Mouse (Mus musculus) hindbrain, embryonic 16.5 days (tissue): ENCODE results near the gene Rab7. TPM values are rescaled to one million over a fixed set of nuclear protein-coding genes. Genes with fewer than 3 reads are reported as not detected.

Source experiments
- ATAC-seq: fragments of 200-750 bp; cut with Nextera tagmentation; 2 replicates; pipeline ENCODE4 v1.8.0; 2017; ENCODE audit warnings: moderate TSS enrichment, moderate library complexity
- H3K27ac ChIP-seq: fragments of 300-500 bp; sonication (generic); 2 replicates; pipeline ENCODE4 v1.5.1; 2014; ENCODE audit warnings: low read depth, mild to moderate bottlenecking, control low read depth, low read length, moderate library complexity
- H3K27me3 ChIP-seq: fragments of 300-500 bp; sonication (generic); replicated peaks from 2 replicates; pipeline ENCODE4 v1.6.1; 2014; ENCODE audit warnings: low read length; ENCODE audit not compliant: control insufficient read depth, insufficient read depth
- H3K36me3 ChIP-seq: fragments of 300-500 bp; sonication (generic); 2 replicates; pipeline ENCODE4 v1.6.1; 2014; ENCODE audit warnings: mild to moderate bottlenecking, low read length, moderate library complexity, mixed read lengths; ENCODE audit not compliant: control insufficient read depth, insufficient read depth
- H3K4me1 ChIP-seq: fragments of 300-500 bp; sonication (generic); 2 replicates; pipeline ENCODE4 v1.6.1; 2014; ENCODE audit warnings: low read depth, low read length; ENCODE audit not compliant: control insufficient read depth, insufficient read depth
- H3K4me2 ChIP-seq: fragments of 300-500 bp; sonication (generic); 2 replicates; pipeline ENCODE4 v1.6.1; 2014; ENCODE audit warnings: mild to moderate bottlenecking, low read length, control low read depth, moderate library complexity
- H3K4me3 ChIP-seq: fragments of 300-500 bp; sonication (generic); 2 replicates; pipeline ENCODE4 v1.5.1; 2014; ENCODE audit warnings: mild to moderate bottlenecking, low read length, control low read depth, moderate library complexity
- H3K9ac ChIP-seq: fragments of 300-500 bp; sonication (generic); 2 replicates; pipeline ENCODE4 v1.6.1; 2014; ENCODE audit warnings: low read depth, mild to moderate bottlenecking, control low read depth, low read length, moderate library complexity
- H3K9me3 ChIP-seq: fragments of 300-500 bp; sonication (generic); 2 replicates; pipeline ENCODE4 v1.6.1; 2014; ENCODE audit warnings: mild to moderate bottlenecking, low read length, moderate library complexity; ENCODE audit not compliant: control insufficient read depth
- WGBS: fragments of 180-500 bp; shearing (Covaris S2); extraction: QIAGEN DNeasy Blood & Tissue Kit; methylation state at CpG from one replicate; pipeline ENCODE4 v1.1.7; 2014; 5-methylcytosine and 5-hydroxymethylcytosine counted together
- polyA plus RNA-seq: library from polyadenylated mRNA; unstranded; fragments of >200 nt; fragmentation: Nextera tagmentation; extraction: Ambion mirVana; gene quantifications from 2 replicates; pipeline ENCODE4 v1.2.1, GENCODE M21; 2015

The Rab7 gene
- polyA plus RNA-seq, 1 experiment from 2014 or later = 401 TPM

- no peak for ATAC-seq
- Histone ChIP-seq H3K4me2 (no peak overlapping the region), H3K36me3 (no peaks in the 10 kb centered on the region), H3K27ac (no peak overlapping the region), H3K27me3 (peaks cover 2% of the 10 kb centered on the region; the same call in 1 of the 2 replicates), H3K9me3 (no peaks in the 10 kb centered on the region), H3K4me3 (no peak overlapping the region), H3K9ac (no peak overlapping the region), H3K4me1 (peaks cover 33% of the 10 kb centered on the region)
- 91% methylated on average over 3 of the region's 3 CpGs for WGBS
Observed at GRCm38 (mm10) chr6:88042336-88042735, 2.7 kb downstream of the Rab7 start.

DNA sequence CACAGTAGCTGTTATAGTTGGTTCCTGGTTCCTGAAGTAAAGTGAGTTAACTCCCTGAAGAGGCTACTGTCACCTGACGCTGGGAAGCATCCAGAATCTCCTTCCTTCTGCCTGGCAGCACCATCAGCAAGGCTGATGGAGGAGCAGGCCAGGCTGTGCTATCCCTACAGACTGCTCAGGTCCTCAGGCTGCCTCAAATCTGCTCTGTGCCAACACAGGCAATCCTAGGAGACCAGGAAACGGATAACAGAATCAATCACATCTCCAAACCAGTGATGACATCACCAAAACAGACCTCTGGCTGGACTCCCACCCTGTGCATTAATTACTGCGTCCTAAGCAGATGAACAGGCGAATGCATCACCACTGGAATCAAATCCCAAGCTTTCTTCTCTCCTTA, 3.8 kb downstream of the Rab7 start:
- Histone ChIP-seq H3K36me3 (0 out of 2 replicates have a peak, but pooled peaks cover 2% of the 10 kb centered on the region), H3K4me2 (no peak overlapping the region), H3K9ac (no peak overlapping the region), H3K27ac (no peak overlapping the region), H3K4me3 (no peak overlapping the region), H3K4me1 (peaks cover 33% of the 10 kb centered on the region), H3K9me3 (no peaks in the 10 kb centered on the region), H3K27me3 (no peaks in the 10 kb centered on the region)
- 68% methylated on average over 4 of the region's 4 CpGs for WGBS
- no peak for ATAC-seq

DNA sequence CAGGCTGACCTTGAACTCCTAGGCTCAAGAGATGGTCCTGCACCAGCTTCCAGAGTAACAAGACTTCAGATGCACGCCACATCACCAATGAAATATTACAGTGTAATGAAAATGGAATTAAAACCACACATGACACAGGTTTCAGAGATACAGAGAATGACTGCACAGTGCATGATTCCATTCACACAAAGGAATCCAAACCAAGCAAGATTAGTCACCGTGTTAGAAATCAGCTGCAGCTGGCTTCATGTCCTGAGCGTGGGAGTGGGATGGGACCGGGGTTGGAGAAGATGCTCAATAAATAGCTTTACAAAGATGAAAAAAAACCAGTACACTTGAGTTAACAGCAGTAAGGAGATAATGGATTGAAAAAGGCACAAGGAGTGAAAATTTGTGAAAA, 5.6 kb downstream of the Rab7 start:
- no peak overlapping the region for H3K4me2 ChIP-seq
- H3K9ac ChIP-seq = no peak overlapping the region
- WGBS = 96% methylated on average over 4 of the region's 4 CpGs
- H3K4me3 ChIP-seq = no peak overlapping the region
- ATAC-seq = no peak
- H3K9me3 ChIP-seq = no peaks in the 10 kb centered on the region
- H3K27ac ChIP-seq = no peak overlapping the region
- 0 out of 2 replicates have a peak, but pooled peaks cover 2% of the 10 kb centered on the region for H3K36me3 ChIP-seq
- no peaks in the 10 kb centered on the region for H3K27me3 ChIP-seq
- H3K4me1 ChIP-seq = peaks cover 33% of the 10 kb centered on the region

GRCm38 (mm10) chr6:88037471-88038045, 7.5 kb downstream of the Rab7 start:
- Histone ChIP-seq H3K4me1 (peaks cover 17% of the 10 kb centered on the region), H3K4me3 (no peak overlapping the region), H3K27ac (no peak overlapping the region), H3K4me2 (no peak overlapping the region), H3K36me3 (0 out of 2 replicates have a peak, but pooled peaks cover 2% of the 10 kb centered on the region), H3K27me3 (no peaks in the 10 kb centered on the region), H3K9me3 (no peaks in the 10 kb centered on the region), H3K9ac (no peak overlapping the region)
- whole genome bisulfite sequencing = 66% methylated on average over 4 of the region's 4 CpGs
- ATAC-seq = no peak

GRCm38 (mm10) chr6:88033504-88033903, 11.6 kb downstream of the Rab7 start:
- no peak overlapping the region for H3K27ac ChIP-seq
- ATAC-seq = no peak
- 98% methylated on average over 3 of the region's 3 CpGs for WGBS

DNA sequence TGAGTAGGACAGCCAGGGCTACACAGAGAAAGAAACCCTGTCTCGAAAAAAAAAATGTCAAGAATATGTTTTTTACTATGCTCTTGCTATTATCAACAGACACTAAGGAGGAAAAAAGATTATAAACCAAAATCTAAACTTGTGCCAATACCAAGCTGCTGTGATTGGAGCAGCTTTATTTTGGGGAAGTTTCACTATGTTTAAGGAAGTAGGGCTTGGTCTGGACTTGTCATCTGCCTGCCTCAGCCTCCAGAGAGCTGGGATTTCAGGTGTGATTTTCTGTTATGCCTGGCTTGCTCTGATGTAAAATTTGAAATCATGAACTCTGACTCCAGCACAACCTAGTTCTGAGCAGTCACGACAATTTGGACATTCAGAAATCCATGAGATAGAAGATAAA, 14.6 kb downstream of the Rab7 start:
- no peaks in the 10 kb centered on the region for H3K4me1 ChIP-seq
- H3K4me2 ChIP-seq = no peak overlapping the region
- H3K9me3 ChIP-seq = no peaks in the 10 kb centered on the region
- peaks cover 7% of the 10 kb centered on the region for H3K36me3 ChIP-seq
- ATAC-seq = no peak
- WGBS = 93% methylated on average over 2 of the region's 2 CpGs
- no peak overlapping the region for H3K27ac ChIP-seq
- H3K9ac ChIP-seq = no peak overlapping the region
- no peaks in the 10 kb centered on the region for H3K27me3 ChIP-seq
- no peak overlapping the region for H3K4me3 ChIP-seq

More at GRCm38 (mm10) chr6:88033504-88033903, 11.6 kb downstream of the Rab7 start:
- Histone ChIP-seq H3K4me2 (no peak overlapping the region), H3K4me1 (peaks cover 4% of the 10 kb centered on the region; the same call in 1 of the 2 replicates), H3K27me3 (no peaks in the 10 kb centered on the region), H3K36me3 (peaks cover 9% of the 10 kb centered on the region), H3K9me3 (no peaks in the 10 kb centered on the region), H3K9ac (no peak overlapping the region), H3K4me3 (no peak overlapping the region)

DNA sequence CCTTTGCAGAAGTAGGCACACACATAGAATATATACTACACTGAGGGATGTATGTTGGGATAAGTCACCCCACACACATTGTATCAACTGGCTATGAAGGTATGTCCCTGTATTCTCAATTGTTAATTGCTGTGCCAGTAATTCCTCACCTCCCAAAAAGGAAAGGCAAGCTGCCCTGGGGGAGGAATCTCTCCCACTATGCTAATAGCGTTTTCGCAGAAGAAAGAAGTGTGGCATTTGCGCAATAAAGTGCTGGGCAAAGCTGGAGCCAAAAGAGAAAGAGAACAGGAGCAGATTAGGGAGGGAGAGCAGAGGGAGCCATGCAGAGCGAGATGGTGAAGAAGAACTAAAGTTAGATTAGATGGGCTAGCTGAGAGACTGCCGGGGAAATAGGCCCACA, 17.7 kb downstream of the Rab7 start:
- no peak overlapping the region for H3K4me2 ChIP-seq
- ATAC-seq = no peak
- H3K9me3 ChIP-seq = no peaks in the 10 kb centered on the region
- H3K27ac ChIP-seq = no peak overlapping the region
- no peak overlapping the region for H3K9ac ChIP-seq
- no peaks in the 10 kb centered on the region for H3K27me3 ChIP-seq
- no peak overlapping the region for H3K4me3 ChIP-seq
- no peaks in the 10 kb centered on the region for H3K4me1 ChIP-seq
- H3K36me3 ChIP-seq = peaks cover 7% of the 10 kb centered on the region
- WGBS = 75% methylated on average over 5 of the region's 5 CpGs

GRCm38 (mm10) chr6:88023316-88023890, 21.7 kb downstream of the Rab7 start:
- H3K36me3 ChIP-seq = no peaks in the 10 kb centered on the region
- no peak overlapping the region for H3K4me2 ChIP-seq
- ATAC-seq = no peak
- 96% methylated on average over 10 of the region's 10 CpGs for WGBS
- no peaks in the 10 kb centered on the region for H3K9me3 ChIP-seq
- no peak overlapping the region for H3K27ac ChIP-seq
- no peaks in the 10 kb centered on the region; the same call in 1 of the 2 replicates for H3K4me1 ChIP-seq
- no peak overlapping the region for H3K9ac ChIP-seq
- H3K4me3 ChIP-seq = no peak overlapping the region
- no peaks in the 10 kb centered on the region for H3K27me3 ChIP-seq

DNA sequence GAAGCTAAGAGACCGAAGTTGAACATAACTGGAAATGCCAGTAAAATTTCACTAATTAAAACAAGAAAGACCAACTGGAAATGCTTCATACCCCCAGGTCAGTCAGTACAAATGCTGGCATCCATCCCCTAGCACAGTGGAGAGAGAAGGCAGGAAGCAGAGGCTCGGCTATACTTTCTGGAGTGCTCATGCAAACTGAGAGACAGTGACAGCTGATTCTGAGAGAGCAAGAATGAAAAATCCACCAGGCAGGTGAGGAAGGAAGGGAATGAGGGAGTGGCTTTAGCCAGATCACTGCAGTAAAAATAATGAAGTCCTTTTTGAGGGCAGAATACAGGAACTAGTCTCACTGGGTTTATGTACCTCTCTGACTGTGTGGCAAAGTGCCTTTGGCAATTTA, 25.9 kb downstream of the Rab7 start:
- H3K9ac ChIP-seq = no peak overlapping the region
- no peaks in the 10 kb centered on the region for H3K27me3 ChIP-seq
- no peak for ATAC-seq
- no peak overlapping the region for H3K4me3 ChIP-seq
- no peak overlapping the region for H3K27ac ChIP-seq
- no peaks in the 10 kb centered on the region; the same call in 1 of the 2 replicates for H3K4me1 ChIP-seq
- WGBS = 81% methylated on average over 2 of the region's 2 CpGs
- H3K9me3 ChIP-seq = no peaks in the 10 kb centered on the region
- no peak overlapping the region for H3K4me2 ChIP-seq
- H3K36me3 ChIP-seq = no peaks in the 10 kb centered on the region
